Mouse (Mus musculus) erythroblast, embryonic 14.5 days (primary cell): ENCODE measurements around the gene Gm3269. TPM values are rescaled to one million over a fixed set of nuclear protein-coding genes. Genes with fewer than 3 reads are reported as not detected.
"Not testable (repeated sequence)": the region's sequence is repeated elsewhere in the genome, so short reads cannot be mapped to it uniquely, and the experiment has no call there.

Source experiments
- H3K27me3 ChIP-seq: 2 replicates; pipeline ENCODE4 v1.6.1; 2012; ENCODE audit warnings: inconsistent platforms; ENCODE audit not compliant: control insufficient read depth
- H3K36me3 ChIP-seq: 2 replicates; pipeline ENCODE4 v1.6.1; 2012; ENCODE audit warnings: mild to moderate bottlenecking, inconsistent platforms; ENCODE audit not compliant: control insufficient read depth
- H3K4me1 ChIP-seq: 2 replicates; pipeline ENCODE4 v1.6.1; 2012; ENCODE audit warnings: inconsistent platforms; ENCODE audit not compliant: control insufficient read depth
- H3K4me3 ChIP-seq: replicated peaks from 2 replicates; pipeline ENCODE3; 2012; ENCODE audit warnings: moderate library complexity, mild to moderate bottlenecking, inconsistent platforms
- H3K9me3 ChIP-seq: 2 replicates; pipeline ENCODE4 v1.6.1; 2012; ENCODE audit warnings: low read length, inconsistent platforms, mixed read lengths; ENCODE audit not compliant: control insufficient read depth
- polyA plus RNA-seq: library from polyadenylated mRNA; stranded (reverse); fragments of >175 nt; gene quantifications from 2 replicates; pipeline ENCODE4 v1.2.3, GENCODE M21; 2012

The Gm3269 gene
- polyA plus RNA-seq = not detected in 2 replicates

- not testable (repeated sequence) for H3K9me3 ChIP-seq, H3K4me3 ChIP-seq, H3K27me3 ChIP-seq, H3K4me1 ChIP-seq, H3K36me3 ChIP-seq
Observed at GRCm38 (mm10) chr14:4837806-4838205, at the start of gene Gm3269. Gene Gm3269 (plus strand): TSS chr14:4838106.

DNA sequence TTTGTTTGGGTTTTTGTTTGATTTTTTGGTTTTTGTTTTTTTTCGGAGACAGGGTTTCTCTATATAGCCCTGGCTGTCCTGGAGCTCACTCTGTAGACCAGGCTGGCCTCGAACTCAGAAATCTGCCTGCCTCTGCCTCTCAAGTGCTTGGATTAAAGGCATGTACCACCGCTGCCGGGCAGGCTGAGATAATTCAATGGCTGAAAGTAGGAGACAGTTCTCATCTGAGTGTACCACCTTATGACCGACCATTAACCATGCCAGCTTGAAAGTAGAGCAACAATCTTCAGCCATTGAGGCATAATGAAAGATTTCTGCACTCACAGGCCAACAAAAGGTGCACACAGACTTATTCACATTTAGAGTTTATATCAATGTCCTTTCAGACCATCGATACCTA, 31.5 kb upstream of the Gm3269 start:
- not testable (repeated sequence) for H3K9me3 ChIP-seq, H3K27me3 ChIP-seq, H3K4me3 ChIP-seq, H3K36me3 ChIP-seq, H3K4me1 ChIP-seq

- H3K36me3 ChIP-seq, H3K4me3 ChIP-seq, H3K9me3 ChIP-seq, H3K27me3 ChIP-seq, H3K4me1 ChIP-seq: not testable (repeated sequence)
Observed at GRCm38 (mm10) chr14:4821950-4822349, 16.0 kb upstream of the Gm3269 start.

GRCm38 (mm10) chr14:4855299-4855980, 17.5 kb downstream of the Gm3269 start, which contains the start of gene Gm3264:
Gene Gm3264 (plus strand): TSS chr14:4855576.
- not testable (repeated sequence) for H3K4me1 ChIP-seq, H3K36me3 ChIP-seq

GRCm38 (mm10) chr14:4892116-4892515, 54.2 kb downstream of the Gm3269 start, which contains the start of gene Gm3278:
Gene Gm3278 (plus strand): TSS chr14:4892416.
- H3K4me3 ChIP-seq, H3K4me1 ChIP-seq, H3K9me3 ChIP-seq, H3K36me3 ChIP-seq, H3K27me3 ChIP-seq: not testable (repeated sequence)

More at GRCm38 (mm10) chr14:4855299-4855980, 17.5 kb downstream of the Gm3269 start, which contains the start of gene Gm3264:
- not testable (repeated sequence) for H3K4me3 ChIP-seq, H3K27me3 ChIP-seq, H3K9me3 ChIP-seq

Other genes starting within 250 kb of the Gm3269 start
- not detected in 2 replicates for gene Gm8159, start 205.8 kb upstream of the Gm3269 start, polyA plus RNA-seq
- gene Gm3239, start 173.9 kb upstream of the Gm3269 start, polyA plus RNA-seq = not detected in 2 replicates
- gene Gm7876, start 128.9 kb upstream of the Gm3269 start, polyA plus RNA-seq = not detected in 2 replicates
- not detected in 2 replicates for gene Gm3252, start 111.3 kb upstream of the Gm3269 start, polyA plus RNA-seq
- not detected in 2 replicates for gene Gm9602, start 61.8 kb upstream of the Gm3269 start, polyA plus RNA-seq
- not detected in 2 replicates for gene Gm3264, start 17.5 kb downstream of the Gm3269 start, polyA plus RNA-seq
- not detected in 2 replicates for gene Gm3278, start 54.3 kb downstream of the Gm3269 start, polyA plus RNA-seq
- gene Gm8297, start 145.8 kb downstream of the Gm3269 start, polyA plus RNA-seq = not detected in 2 replicates
- not detected in 2 replicates for gene Gm3298, start 177.8 kb downstream of the Gm3269 start, polyA plus RNA-seq
- not detected in 2 replicates for gene 4930555G01Rik, start 212.5 kb downstream of the Gm3269 start, polyA plus RNA-seq
- gene Gm8281, start 232.9 kb downstream of the Gm3269 start, polyA plus RNA-seq = not detected in 2 replicates